Mouse (Mus musculus): ENCODE results near the gene Ppp2r3d.

Gene Ppp2r3d

GRCm38 (mm10) chr9:124411553-124411952, 65.1 kb downstream of the Ppp2r3d start:
- DNase-seq (ENCODE audit: low spot score): no peak

GRCm38 (mm10) chr9:124408564-124408963, 68.1 kb downstream of the Ppp2r3d start:
- no peak for DNase-seq (ENCODE audit: low spot score)

All from urinary bladder, postnatal 25 days (tissue).